Mouse (Mus musculus) v-Abl transformed pro-B cells (cell line): ENCODE data around the gene Gm19668.
"Not testable (repeated sequence)": the region's sequence is repeated elsewhere in the genome, so short reads cannot be mapped to it uniquely, and the experiment has no call there.

Source experiments
- in situ Hi-C, 2 experiments: fragments of 400-800 bp; cut with MboI; formaldehyde crosslinking; loops; one replicate each; pipeline ENCODE4 v1.15.1; 2025; ENCODE audit not compliant: unreplicated experiment in 2 of 2

Gene Gm19668

DNA sequence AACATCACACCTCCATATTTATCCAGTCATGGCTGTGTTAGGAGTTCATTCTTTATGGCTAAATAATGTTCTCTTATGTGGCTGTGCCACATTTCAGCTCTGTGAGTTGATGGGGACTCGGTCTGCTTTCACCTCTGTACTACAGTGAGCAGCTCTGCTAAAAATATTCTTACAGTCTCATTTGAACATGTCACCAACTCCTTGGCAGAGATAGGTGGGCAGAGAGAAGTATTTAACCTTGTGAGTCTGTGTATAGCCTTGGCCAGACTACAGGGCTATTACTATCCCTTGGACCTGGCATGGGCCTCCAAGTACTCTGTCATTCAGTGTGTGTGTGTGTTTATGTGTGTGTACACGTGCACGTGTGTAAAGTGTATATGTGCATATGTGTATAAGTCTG, 26.8 kb downstream of the Gm19668 start:
- in situ Hi-C loops, result not testable (repeated sequence)

- in situ Hi-C loops, result not testable (repeated sequence)
Observed at GRCm38 (mm10) chr10:77771225-77771624, 27.7 kb downstream of the Gm19668 start, which contains the start of gene Gm3238. Gene Gm3238, minus strand, starts transcription at chr10:77771325.

- in situ Hi-C loops, result no loop called here
Observed at GRCm38 (mm10) chr10:77769727-77770126, 29.2 kb downstream of the Gm19668 start.

GRCm38 (mm10) chr10:77759582-77759981, 39.4 kb downstream of the Gm19668 start, which contains the start of gene Gm3233:
Gene Gm3233, minus strand, starts transcription at chr10:77759682.
- in situ Hi-C loops, result loop anchor here in 1 of 2 experiments (10.0 kb wide), 1 partner anchor 245 kb away; the partner anchor contains the start of gene Fam207a

DNA sequence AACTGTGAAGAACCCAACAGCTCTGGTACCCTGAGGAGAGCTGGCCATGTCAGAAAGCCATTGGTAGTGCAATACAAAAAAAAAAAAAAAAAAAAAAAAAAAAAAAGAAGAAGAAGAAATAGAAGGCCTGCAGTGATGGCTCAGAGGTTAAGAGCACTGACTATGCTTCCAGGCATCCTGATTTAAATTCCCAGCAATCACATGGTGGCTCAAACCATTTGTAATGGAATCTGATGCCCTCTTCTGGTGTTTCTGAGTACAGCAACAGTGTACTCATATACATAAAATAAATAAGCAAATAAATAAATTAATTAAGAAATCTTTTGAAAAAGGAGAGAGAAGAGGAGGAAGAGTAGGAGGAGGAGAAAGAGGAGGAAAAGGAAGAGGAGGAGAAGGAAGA, 45.5 kb downstream of the Gm19668 start:
- in situ Hi-C loops, result loop anchor here in 1 of 2 experiments (10.0 kb wide), 1 partner anchor 239 kb away; the partner anchor contains the start of gene Fam207a

- in situ Hi-C loops, result loop anchor here in 1 of 2 experiments (10.0 kb wide), 1 partner anchor 238 kb away; the partner anchor contains the start of gene Fam207a
Observed at GRCm38 (mm10) chr10:77752312-77752711, 46.6 kb downstream of the Gm19668 start.

DNA sequence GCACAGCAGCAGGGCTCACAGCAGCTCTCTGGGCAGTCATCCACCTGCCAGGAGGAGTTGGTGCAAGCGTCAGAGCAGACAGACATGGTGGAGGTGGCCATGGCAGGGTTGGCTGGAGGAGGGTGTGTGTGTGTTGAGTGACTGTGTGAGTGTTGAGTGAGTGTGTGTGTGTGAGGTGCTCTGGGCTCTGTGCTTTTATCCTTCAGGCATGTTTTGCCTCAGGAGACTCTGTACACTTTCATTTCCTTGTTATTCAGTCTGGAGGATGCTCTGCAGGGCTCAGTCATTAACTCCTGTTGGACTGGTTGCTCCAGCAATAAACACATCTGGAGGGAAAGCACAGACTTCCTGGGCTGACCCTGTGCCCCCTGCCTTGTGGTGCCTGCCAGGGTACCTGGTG, 47.7 kb downstream of the Gm19668 start, which contains the start of gene Gm9736:
TSS of gene Gm9736 (minus strand) at position 101 of the 400 bp plus-strand sequence.
- in situ Hi-C loops, result loop anchor here in 1 of 2 experiments (10.0 kb wide), 1 partner anchor 236 kb away; the partner anchor contains the start of gene Fam207a

GRCm38 (mm10) chr10:77750686-77751085, 48.2 kb downstream of the Gm19668 start:
- in situ Hi-C loops, result loop anchor here in 1 of 2 experiments (10.0 kb wide), 1 partner anchor 236 kb away; the partner anchor contains the start of gene Fam207a
